ENCODE assay signal across 8 mouse cellular contexts in the genomic region with DNA sequence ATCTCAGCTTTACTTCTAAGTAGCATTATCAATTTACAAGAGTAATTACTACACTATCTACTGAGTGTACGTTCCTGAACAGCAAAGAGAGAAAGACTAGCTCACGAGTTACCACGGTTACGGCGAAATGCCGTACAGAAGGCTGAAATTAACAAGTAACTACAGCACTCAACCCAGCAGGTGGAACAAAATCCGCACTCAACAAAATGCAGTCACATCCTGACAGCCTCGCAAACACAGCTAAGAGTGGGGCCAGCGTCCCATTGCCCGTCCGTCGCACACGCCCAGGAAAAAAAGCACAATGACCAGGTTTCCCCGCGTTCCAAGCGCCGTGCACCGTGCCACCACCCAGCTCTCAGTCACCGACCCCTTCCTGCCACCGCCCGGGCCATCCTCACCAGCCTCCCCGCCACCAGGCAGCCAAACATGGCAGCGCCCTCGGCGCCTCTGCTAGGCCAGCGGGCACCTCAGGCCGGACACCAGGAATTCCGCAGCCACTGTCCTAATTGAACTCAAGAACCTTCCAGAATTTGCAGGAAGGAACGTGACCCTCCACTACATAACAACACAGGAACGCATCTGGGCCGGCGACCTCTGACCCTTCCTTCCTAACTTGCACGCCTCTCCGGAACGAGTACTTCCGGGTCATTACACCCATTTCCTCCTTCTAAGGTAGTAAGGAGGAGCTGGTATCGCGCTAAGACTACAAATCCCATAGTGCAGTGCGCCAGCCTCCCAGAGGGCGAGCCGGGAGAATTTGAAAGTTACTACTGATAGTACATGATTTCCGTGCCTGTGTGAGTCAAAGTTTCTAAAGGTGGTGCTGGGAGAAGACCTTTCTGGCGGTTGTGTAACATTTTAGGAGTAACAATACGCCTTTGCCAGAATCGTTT. TPM values are rescaled to one million over a fixed set of nuclear protein-coding genes. Genes with fewer than 3 reads are reported as not detected.
DNase-seq lines count a peak whose midpoint lies in the region; ATAC-seq and TF ChIP-seq lines count a peak whose summit lies in the region.

A gene (minus strand): TSS at position 634 of the 893 bp plus-strand sequence.

- H3K27ac ChIP-seq in hindbrain, embryonic 10.5 days: peak within 1 kb of the TSS; percentile 91
- H3K27ac ChIP-seq in lung, postnatal 0 days (ENCODE audit: low read length): peak within 1 kb of the TSS; percentile 88

- no peak; the same call in 1 of the 2 replicates for TF ChIP-seq EP300 in lung, postnatal 0 days (IDR thresholded peaks at IDR 0.05)

- H3K36me3 ChIP-seq in hindbrain, embryonic 10.5 days: no peaks in the 10 kb centered on the region
- H3K36me3 ChIP-seq in lung, postnatal 0 days (ENCODE audit: insufficient read depth, low read length): no peaks in the 10 kb centered on the region

- peak; percentile 20; the same call in 1 of the 2 replicates for TF ChIP-seq CTCF in lung, postnatal 0 days (IDR thresholded peaks at IDR 0.05)

- H3K9me3 ChIP-seq in hindbrain, embryonic 10.5 days: no peaks in the 10 kb centered on the region
- H3K9me3 ChIP-seq in lung, postnatal 0 days (ENCODE audit: low read length): no peaks in the 10 kb centered on the region

- peak within 1 kb of the TSS; percentile 72 for H3K4me3 ChIP-seq in hindbrain, embryonic 10.5 days
- peak within 1 kb of the TSS; percentile 85 for H3K4me3 ChIP-seq in lung, postnatal 0 days (ENCODE audit: low read depth, low read length)

- H3K27me3 ChIP-seq in hindbrain, embryonic 10.5 days (ENCODE audit: insufficient read depth, poor library complexity, severe bottlenecking): no peaks in the 10 kb centered on the region
- no peaks in the 10 kb centered on the region for H3K27me3 ChIP-seq in lung, postnatal 0 days (replicated peaks; ENCODE audit: insufficient read depth, low read length)

- peak; percentile 96 for DNase-seq in MN1 (ENCODE audit: low spot score)
- peak; percentile 96 for DNase-seq in cerebellum, adult 9-10 months
- DNase-seq in hindbrain, embryonic 10.5 days (ENCODE audit: low spot score): peak; percentile 93
- DNase-seq in layer of hippocampus, adult 9-11 months: peak; percentile 97
- DNase-seq in lung, postnatal 0 days (ENCODE audit: low spot score): peak; percentile 99
- peak; percentile 85 for DNase-seq in ovary, postnatal 14 days (ENCODE audit: low spot score)
- peak; percentile 96 for DNase-seq in thymus, postnatal 14 days

- H3K4me1 ChIP-seq in hindbrain, embryonic 10.5 days (replicated peaks): peaks cover 15% of the 10 kb centered on the region
- H3K4me1 ChIP-seq in lung, postnatal 0 days (ENCODE audit: insufficient read depth, low read depth, low read length): peaks cover 6% of the 10 kb centered on the region; the same call in 1 of the 2 replicates

- peak within 1 kb of the TSS; percentile 60 for H3K9ac ChIP-seq in lung, postnatal 0 days (replicated peaks; ENCODE audit: low read depth)

- under 1% methylated on average over 45 of the region's 45 CpGs for WGBS in hindbrain, embryonic 10.5 days
- WGBS in lung, postnatal 0 days: under 1% methylated on average over 44 of the region's 45 CpGs

- ATAC-seq in frontal cortex, adult (ENCODE audit: low TSS enrichment): peak; percentile 100
- ATAC-seq in lung, postnatal 0 days: peak; percentile 100

- H3K4me2 ChIP-seq in lung, postnatal 0 days (replicated peaks; ENCODE audit: low read depth, low read length): peak within 1 kb of the TSS; percentile 68

RNA-seq across cellular contexts. Expression of the gene that starts here (rescaled TPM):
- 166 and 168 TPM in 2 replicates for polyA plus RNA-seq in hindbrain, embryonic 10.5 days (2016; fragmentation: Nextera tagmentation; extraction: Ambion mirVana)
- 70.6 and 78.0 TPM in 2 replicates for polyA plus RNA-seq in lung, postnatal 0 days (2015; fragmentation: Nextera tagmentation; extraction: Ambion mirVana)

Comparison
In these comparisons a context has a peak if more than half of its experiments do, and no peak if none do; other contexts are left out.
1. Peak in every context shown above with its lines: DNase-seq, ATAC-seq, H3K4me3 ChIP-seq and H3K27ac ChIP-seq.